Mouse (Mus musculus): ENCODE results near the gene A1cf.

Gene A1cf

DNA sequence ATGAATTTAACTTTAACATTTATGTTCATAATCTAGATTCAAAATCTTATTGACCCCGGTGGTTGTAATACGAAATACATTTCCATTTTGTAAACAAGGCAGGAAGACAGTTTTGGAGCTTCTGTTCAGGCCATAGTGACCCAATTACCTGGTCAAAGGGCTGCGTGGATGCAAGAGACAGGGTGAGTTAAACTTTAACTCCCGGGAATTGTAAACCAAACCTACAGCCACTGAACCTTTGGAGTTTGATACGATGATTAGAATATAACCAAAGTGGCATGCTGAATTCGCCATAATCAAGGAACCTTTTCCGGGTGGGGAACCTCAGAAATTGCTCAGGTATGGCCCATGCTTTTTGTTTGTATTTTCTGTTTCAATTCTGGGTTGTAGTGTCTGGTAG, at the start of gene A1cf:
Gene A1cf (plus strand): TSS at position 244 of the 400 bp plus-strand sequence.
- no peak for DNase-seq (ENCODE audit: low spot score in 2 of 2)

DNA sequence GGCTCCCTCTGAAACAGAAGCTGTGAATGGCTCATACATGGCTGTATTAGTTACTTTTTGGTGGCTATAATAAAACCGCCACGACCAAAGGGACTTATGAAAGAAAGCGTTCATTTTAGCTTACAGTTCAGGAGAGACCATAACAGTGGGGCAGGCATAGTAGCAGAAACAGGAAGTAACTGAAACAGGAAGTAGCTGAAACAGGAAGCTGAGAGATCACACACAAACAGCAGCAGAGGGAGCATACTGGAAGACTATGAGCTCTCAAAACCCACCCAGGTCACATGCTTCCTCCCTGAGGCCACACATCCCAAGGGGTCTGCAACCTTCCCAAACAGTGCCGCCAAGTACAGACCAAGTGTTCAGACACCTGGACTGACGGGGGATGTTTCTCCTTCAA, 34.3 kb upstream of the A1cf start:
- no peak for DNase-seq (ENCODE audit: low spot score in 2 of 2)

DNA sequence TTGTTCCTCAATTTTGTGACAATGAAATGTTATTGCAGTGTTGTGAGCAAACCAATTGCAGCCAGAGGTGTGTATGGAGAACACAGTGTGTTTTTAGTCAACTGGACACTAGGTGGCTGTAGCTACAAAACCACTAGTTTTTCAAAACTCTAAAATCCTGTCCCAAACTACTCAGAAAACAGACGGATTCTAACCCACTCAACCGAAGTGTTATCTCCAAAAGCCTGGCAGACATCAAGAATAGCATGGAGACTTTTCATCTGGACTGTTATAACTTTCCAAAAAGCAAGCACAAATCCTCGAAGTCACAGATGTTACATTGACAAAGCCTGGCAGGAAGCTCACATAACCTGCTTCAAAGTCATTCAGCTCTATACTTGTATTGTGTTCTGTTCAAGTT, 6.7 kb upstream of the A1cf start:
- DNase-seq (ENCODE audit: low spot score in 2 of 2), result no peak

DNA sequence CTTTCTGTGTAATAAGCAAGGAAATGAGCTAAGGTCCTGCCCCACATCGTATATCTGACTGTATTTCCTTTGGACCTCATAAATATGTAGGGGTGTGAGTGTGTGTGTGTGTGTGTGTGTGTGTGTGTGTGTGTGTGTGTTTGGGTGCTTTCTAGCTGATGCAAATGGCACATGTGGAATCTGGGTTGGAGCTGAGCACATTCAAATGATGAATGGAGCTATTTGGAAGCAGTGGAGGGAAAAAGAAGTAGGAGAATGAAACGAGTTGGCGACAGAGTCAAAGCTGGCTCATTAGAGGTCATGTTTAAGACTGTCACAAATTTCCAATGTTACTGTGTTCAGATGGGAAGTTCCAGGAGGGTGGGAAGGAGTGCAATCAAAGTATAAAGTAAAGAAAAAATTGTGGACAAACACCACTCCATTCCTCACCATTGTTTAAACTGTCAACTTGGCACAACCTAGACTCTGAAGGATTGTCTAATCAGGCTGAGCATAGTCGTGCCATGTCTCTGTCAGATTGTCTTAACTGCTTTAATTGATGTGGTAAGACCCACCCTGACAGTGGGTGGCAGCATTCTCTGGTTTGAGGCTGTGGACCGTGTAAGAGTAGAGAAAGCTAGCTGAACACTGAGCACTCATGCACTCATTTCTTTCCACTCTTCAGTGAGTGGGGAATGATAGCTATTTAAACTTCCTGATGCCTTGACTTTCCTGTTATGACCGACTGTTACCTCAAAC, 5.9 kb upstream of the A1cf start:
- DNase-seq (ENCODE audit: low spot score in 2 of 2), result no peak

DNA sequence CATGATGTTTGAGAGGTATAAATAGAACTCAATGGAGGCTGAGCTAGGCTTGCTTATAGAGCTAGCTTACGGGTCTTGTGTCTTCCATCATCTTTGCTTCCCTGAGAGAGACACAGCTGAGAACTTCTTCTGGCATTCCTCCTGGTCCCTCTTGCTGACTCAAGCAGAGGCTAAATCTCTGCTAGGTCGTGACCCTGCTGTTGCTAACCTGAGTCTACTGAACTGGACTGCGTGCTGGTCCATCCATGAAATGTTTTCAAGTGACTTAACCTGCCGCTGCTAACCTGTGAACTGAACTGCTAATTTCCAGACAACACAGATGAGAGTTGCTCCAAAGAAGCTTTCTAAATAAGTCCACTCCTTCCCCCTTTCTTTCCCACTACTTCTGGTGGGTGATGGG, 3.1 kb upstream of the A1cf start:
- DNase-seq (ENCODE audit: low spot score in 2 of 2), result no peak

DNA sequence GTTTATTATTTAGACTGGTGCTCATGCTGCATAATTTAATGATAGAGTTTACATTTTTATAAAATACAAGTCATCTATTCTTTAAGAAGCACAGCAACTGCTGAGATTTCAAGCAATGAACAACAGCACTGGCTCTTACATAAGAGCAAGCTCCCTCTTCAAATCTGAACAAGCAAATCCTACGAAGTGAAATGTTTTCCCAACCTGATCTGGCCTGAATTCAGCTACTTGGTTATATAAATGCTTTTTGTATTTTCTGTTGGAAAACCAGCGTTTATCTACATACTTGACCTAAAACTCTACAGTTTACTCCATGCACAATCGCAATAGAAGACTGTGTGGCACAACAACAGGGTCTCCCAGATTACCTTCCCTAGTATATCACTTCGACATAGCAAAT, 488 bp upstream of the A1cf start:
- DNase-seq (ENCODE audit: low spot score in 2 of 2), result no peak

DNA sequence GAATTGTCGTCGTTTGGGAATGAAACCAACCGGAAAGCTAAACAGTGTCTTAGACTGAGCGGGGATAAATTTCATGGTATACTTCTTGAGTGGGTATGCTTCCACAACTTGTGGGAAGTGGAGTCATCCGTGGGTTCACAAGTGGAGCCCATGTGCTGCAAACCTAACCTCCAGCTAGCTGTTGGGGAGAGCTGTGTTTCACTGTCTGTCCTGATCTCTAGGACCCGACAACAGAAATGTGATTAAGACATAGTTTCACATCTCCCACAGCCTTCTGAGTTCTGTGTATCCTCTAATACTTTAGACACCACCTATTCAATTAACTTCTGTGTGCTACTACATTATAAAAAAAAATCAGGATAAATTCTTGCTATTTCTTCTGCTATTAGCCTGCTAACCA, 407 bp downstream of the A1cf start:
- DNase-seq (ENCODE audit: low spot score in 2 of 2), result no peak

DNA sequence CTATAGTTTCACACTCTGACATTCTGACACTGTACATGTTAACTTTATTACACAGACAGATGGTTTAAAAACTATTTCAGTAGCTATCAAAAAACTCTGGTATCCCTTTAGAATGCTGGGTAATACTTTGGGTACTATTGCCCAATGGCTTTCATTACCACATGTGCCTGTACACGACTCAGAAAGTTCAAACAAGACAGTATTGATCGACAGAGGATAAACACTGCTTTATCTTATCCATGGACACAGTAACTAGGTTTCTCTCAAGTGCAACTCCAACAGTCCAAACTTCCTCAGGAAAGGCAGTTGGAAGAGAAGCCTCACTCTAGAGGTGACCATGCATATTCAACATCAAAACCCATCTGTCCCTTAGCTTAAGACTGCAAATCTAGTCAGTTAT, 2.8 kb downstream of the A1cf start:
- DNase-seq (ENCODE audit: low spot score in 2 of 2), result no peak

DNA sequence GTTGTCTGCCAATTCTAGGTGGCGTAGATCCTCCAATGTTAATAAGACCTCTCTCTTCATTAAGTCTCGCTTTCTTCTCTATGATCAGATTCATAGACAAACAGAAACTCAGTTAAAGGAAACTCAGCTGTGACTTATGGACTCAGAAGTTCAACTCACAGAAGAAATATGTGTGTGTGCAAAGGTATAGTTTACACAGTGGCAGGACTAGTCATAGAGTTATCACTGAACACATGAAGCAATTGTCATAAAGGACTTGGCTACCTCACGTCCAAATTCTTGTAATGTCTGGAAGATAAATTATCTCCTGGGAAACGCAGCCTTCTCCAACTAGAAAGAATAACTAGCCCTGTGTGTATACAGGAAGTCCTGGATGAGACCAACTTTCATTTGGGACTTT, 9.4 kb downstream of the A1cf start:
- DNase-seq (ENCODE audit: low spot score in 2 of 2), result no peak

DNA sequence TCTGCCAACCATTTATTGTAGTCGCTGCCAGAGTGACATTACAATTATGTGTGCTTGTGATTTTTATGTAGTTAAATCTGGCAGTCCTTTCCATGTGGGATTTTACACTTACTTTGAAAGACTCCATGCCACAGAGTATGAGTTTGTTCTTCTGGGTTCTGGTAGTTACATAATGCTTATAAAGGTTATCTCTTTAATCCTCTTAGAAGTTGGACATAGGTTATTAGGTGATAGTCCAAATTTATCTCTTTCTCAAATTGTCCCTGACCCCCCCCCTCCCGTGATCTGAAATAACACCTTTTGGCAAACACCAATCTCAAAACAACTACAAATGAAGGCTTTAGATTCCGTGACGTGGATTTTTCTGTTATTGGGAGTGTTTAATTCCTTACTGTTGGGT, 16.0 kb downstream of the A1cf start:
- DNase-seq (ENCODE audit: low spot score in 2 of 2), result no peak

DNA sequence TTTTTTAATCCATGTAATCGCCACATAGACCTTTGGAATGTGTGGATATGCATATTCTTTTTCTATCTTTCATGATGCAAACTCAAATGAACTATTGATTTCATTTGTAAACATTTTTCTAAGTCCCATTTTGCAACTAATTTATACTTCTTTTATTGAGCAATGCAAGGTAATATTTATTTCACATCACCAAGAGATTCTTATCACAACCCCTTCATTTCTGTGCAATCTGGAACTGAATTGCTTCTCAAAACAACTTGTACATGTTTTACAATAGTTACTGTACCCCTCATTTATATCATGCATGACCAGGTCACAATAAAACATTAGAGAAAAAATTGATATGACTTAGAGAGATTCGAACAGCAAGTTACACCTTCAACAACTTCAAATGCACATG, 18.7 kb downstream of the A1cf start:
- no peak for DNase-seq (ENCODE audit: low spot score in 2 of 2)

DNA sequence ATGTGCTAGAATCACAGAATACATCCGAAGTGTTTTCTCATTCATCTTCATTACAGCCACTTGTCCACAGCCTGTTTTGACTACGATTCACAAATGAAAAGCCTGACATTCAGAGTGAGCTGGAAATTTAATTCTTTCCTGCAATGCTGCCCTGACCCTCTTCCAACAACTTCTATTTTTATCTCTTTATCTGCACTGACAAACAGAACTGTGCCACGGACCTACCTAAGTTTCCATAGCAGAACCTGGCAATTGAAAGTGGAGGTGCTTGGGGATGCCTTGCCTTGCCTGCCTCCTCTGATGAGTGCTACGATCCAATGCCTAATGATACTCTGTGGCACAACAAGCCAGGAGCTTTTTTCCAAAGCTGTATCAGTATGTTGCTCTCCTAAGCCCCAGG, 21.4 kb downstream of the A1cf start:
- no peak for DNase-seq (ENCODE audit: low spot score in 2 of 2)

DNA sequence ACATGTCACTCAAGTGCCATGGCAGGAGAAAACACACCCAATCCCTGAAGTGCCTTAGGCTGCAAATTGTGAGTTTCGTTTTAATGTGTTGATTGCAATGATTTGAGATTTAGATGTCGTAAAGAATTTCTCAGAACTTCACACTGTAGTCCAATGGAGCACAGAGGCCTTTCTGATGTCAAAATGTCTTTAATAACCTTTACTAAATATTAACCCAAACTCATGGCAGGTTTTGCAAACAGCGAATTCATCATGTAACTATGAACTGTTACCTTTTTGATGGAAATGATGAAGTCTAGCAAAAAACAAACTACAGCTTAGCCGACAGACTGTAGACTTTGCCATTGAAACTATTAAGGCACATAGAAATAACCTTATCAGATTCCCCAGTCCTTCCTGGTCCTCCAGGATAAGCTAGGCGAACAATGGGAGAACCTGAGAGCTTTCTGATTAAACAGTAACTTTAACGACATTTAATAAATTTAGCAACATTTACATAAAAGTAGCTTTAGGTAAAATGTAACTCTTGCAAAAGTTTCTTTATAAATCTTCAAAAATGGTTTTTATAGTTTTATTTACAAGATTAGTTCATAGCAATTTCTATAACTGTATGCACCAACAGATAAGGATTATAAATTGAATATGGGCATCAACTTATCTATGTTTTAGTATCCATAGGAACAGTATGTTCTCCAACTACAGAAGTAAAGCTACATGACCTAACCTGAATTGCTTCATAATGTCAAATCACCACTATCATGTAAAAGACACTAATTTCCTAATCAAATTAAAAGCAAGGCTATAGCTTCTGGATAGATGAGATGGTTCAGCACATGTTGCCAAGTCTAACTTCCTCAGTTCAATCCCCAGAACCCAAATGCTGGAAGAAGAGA, 22.7 kb downstream of the A1cf start:
- no peak for DNase-seq (ENCODE audit: low spot score in 2 of 2)

DNA sequence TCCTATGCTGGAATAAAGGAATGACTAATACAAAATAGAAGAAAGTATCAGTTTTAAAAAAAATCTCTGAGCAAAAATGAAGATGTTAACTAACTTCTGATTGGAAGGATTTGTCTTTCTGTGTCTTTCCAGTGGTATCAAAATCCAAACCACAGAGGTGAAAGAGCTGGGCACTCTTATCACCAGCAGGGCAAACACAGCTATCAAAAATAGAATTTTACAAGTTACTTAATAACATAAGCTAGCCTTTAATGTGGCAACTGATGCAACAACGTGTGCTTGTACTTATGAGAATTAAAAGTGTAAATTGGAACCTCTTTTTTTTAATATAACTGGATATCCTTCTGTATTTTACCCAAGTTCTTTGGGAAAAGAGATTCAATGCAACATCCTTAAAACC, 27.4 kb downstream of the A1cf start:
- DNase-seq (ENCODE audit: low spot score in 2 of 2), result no peak

DNA sequence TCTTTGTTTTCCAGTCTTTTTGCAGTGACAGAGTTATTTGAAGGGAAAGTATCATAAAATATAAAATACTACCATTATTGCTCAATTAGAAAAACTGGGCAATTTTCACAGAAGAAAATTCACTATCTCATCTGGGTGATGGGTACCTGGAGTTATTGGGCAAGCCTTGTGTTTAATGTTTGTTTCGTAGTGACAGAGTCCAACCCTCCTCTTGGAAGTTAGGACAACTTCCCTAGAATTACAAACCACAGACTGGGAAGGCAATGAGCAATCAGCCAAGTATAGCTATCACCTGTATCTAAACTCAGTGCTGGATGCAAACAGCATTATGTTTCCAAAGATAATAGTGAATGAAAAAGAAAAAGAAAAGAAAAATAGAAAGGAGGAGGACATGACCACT, 28.1 kb downstream of the A1cf start:
- no peak for DNase-seq (ENCODE audit: low spot score in 2 of 2)

DNA sequence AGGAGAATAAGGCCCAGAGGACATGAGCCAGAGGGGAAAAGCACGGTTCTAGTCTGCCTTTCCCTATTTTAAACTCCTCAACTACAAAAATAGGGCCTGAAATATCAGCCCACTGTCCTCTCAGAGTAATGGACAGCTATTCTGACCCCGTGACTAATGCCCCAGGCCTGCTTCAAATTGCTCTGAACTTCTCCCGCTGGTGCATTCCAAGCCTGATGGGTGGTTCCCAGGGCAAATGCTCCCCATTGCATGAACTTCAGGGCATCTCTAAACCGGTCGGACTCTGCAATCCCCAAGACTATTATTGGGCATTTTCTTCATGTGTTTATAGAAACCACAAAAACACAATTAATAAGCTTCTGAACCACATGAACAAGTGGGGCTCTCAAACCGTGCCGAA, 37.1 kb downstream of the A1cf start:
- DNase-seq (ENCODE audit: low spot score in 2 of 2), result no peak

DNA sequence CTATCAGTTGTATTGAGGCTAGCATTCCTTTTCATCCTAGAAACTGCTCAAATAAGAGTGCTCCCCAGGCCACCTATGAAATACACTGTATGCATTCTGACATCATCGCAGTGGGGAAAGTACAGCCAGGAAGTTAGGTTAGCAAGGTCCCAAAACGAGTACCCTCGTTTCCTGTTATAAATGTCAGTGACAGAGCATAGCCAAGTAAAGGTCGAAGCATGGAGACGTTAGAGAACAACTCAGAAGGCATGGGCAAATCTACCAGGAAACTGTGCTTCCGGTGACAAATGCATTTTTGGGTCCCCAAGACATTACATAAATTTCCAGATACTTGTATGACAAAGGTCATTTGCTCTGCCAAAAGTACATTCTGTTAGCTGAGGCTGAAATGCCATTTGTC, 41.9 kb downstream of the A1cf start:
- DNase-seq (ENCODE audit: low spot score in 2 of 2), result no peak

DNA sequence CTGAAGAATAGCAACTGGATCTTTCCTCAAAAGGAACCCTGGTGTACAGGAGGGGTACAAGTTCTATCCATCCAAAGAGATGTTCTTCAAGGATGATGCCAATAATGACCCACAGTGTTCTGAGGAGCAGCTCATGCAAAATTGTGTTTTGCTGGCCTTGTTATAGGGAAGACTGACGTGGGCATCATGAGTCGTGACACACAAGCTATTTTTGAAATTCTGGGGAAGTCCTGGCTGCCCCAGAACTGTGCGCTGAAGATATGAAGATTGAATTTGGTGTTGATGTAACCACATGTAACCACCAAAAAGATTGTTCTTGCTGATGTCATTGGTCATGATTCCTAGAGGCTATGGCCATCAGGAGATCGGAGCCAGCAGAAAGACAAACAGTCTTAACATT, 45.4 kb downstream of the A1cf start:
- no peak for DNase-seq (ENCODE audit: low spot score in 2 of 2)

DNA sequence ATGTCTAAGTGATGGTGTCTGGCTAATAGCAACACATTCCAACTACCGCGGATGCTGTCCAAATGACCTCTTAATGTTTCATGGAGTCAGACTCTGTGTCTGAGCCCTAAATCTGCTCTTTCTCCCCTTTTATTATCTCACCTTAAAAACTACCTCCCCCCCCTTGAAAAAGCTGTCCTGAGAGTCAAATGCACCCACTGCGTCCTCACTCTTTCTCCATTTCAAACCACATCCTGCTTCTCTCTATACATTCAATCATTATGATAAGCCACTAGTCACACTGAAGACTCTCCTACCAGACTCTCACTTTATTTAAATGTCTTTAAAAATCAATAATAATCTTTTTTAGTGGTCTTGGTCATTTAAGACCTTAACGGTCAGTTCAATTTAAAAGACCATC, 51.8 kb downstream of the A1cf start:
- DNase-seq (ENCODE audit: low spot score in 2 of 2), result no peak

DNA sequence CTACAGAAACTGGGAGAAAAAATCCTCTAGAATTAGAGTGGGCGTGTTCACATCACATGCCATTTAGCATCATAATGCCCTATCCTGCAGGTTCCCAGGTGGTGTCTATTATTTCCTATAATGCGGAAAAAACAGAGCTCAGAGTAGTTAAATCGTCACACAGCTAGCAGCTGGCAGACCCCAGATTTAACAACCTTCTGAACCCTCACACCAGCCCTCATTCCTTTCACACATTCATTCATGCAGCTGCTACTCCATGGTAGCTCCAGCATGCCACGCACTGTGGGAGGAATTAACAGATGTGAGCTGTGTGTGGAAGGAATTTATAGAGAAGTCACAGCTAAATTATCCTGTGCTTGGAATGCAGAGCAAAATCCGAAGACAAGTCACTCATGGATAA, 53.3 kb downstream of the A1cf start:
- no peak for DNase-seq (ENCODE audit: low spot score in 2 of 2)

DNA sequence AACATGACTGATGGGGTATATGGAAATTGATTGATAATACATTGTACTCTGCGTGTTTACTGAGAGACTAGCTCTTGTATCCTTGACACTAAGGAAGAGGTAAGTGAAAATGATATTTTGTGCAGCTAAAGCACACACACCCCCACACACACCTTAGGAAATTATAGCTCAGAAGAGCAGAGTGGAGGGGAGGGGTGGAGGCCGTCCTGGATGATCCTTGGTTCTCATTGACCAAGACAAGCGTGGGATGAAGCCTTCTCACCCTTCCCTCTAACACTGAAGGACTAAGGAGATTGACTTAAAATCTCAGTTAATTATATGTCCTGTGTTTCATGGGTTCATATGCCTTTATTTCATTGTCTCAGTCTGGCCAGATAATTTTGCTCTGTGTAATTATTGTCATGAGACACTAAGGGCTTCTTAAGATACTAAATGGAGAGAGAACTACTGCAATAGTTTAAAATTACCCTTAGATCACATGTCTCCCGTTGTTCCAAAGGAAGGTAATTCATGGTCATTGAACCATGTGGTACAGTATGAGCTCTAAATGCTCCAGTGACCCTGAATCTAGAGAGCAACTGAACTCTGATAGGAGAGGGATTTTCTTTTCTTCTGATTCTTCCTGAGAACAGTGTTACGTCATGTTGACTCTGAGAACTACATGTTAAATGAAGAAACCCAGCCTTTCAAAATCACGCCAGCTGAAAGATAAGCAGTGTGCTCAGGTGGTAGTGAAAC, 55.2 kb downstream of the A1cf start:
- DNase-seq (ENCODE audit: low spot score in 2 of 2), result no peak

DNA sequence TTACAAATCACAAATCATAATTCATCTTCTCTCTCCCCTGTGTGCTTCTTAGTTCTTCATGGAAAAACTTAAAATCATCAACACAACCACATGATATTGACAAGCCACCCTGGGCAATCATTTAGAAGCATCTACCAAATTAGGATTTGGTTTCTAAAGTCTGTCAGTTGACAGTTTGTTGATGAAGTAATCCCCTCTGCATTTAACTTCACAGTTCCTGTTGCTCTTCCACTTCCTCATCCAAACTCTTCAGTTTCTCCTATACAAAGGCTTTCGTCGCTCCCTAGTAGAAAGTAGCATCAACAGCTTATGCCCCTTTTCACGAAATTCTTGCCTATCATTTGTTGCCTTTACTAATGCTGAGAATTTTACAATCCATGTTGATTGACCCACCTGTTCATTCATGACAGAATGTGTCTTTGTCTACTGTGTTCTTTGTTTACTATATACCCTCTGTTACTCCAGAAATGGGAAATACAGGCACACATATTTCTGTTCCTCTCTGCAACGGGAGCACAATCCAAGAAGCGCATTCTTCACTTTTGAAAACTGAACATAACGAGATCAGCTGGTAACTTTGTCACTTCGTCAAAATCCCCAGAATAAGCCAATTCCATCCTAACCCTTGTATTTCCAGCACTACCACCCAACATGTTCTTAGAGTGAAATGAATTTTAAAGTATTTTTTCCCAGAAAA, 82.4 kb downstream of the A1cf start:
- DNase-seq (ENCODE audit: low spot score in 2 of 2), result no peak

All from spleen, postnatal 4 days (tissue).